Mouse (Mus musculus) MEL (cell line): ENCODE measurements around the gene Ccdc80. TPM values are rescaled to one million over a fixed set of nuclear protein-coding genes. Genes with fewer than 3 reads are reported as not detected.

Experiments
- DNase-seq: peaks from one replicate; pipeline ENCODE4 v3.0.0; 2011; ENCODE audit warnings: low read depth, low spot score
- H3K27ac ChIP-seq: 2 replicates; pipeline ENCODE4 v1.5.1; 2012; ENCODE audit warnings: low read depth, mild to moderate bottlenecking, control low read depth, low read length, moderate library complexity; ENCODE audit not compliant: control insufficient read depth
- H3K27me3 ChIP-seq, 2 experiments: fragments of 150-350 bp in 1 of 2; sonication (generic) in 1 of 2; 2 replicates each; pipeline ENCODE4 v1.6.1; 2012; ENCODE audit warnings: low read length in 2 of 2, mild to moderate bottlenecking in 2 of 2, improper control_type of control experiment in 1 of 2, moderate library complexity in 1 of 2; ENCODE audit not compliant: insufficient read depth in 2 of 2, control insufficient read depth in 1 of 2
- H3K36me3 ChIP-seq, 2 experiments: 2 replicates each; pipeline ENCODE4 v1.6.1; 2012 to 2014; ENCODE audit warnings: low read length in 2 of 2, improper control_type of control experiment in 1 of 2, inconsistent platforms in 1 of 2, mild to moderate bottlenecking in 1 of 2; ENCODE audit not compliant: insufficient read depth in 2 of 2, control insufficient read depth in 1 of 2
- H3K4me1 ChIP-seq, 2 experiments: fragments of 150-350 bp in 1 of 2; sonication (generic) in 1 of 2; 2 replicates each; pipeline ENCODE4 v1.6.1; 2012; ENCODE audit warnings: low read length in 2 of 2, improper control_type of control experiment in 1 of 2, mild to moderate bottlenecking in 1 of 2; ENCODE audit not compliant: insufficient read depth in 2 of 2, control insufficient read depth in 1 of 2
- H3K4me3 ChIP-seq, 2 experiments: fragments of 150-350 bp in 1 of 2; sonication (generic) in 1 of 2; 2 replicates each; pipeline ENCODE4 v1.5.1; 2012; ENCODE audit warnings: low read depth in 2 of 2, low read length in 2 of 2, mild to moderate bottlenecking in 2 of 2, moderate library complexity in 2 of 2, control low read depth in 1 of 2, improper control_type of control experiment in 1 of 2; ENCODE audit not compliant: control insufficient read depth in 1 of 2, insufficient read depth in 1 of 2
- H3K79me2 ChIP-seq: 2 replicates; pipeline ENCODE4 v1.6.1; 2012; ENCODE audit warnings: mild to moderate bottlenecking, low read length, moderate library complexity; ENCODE audit not compliant: control insufficient read depth, poor library complexity, insufficient read depth
- H3K9ac ChIP-seq: 2 replicates; pipeline ENCODE4 v1.6.1; 2012; ENCODE audit warnings: low read depth, mild to moderate bottlenecking, control low read depth, low read length, moderate library complexity; ENCODE audit not compliant: control insufficient read depth, poor library complexity, severe bottlenecking
- H3K9me3 ChIP-seq: fragments of 150-350 bp; sonication (generic); replicated peaks from 2 replicates; pipeline ENCODE4 v1.6.1; 2012; ENCODE audit warnings: mild to moderate bottlenecking, low read length, improper control_type of control experiment, moderate library complexity; ENCODE audit not compliant: insufficient read depth
- EP300 ChIP-seq, 2 experiments: IDR thresholded peaks; 2 replicates each; pipeline ENCODE4 v1.6.1; 2011; ENCODE audit warnings: improper control_type of control experiment in 2 of 2, low read length in 2 of 2, low read depth in 1 of 2, mild to moderate bottlenecking in 1 of 2
- JUND ChIP-seq: IDR thresholded peaks from 2 replicates; pipeline ENCODE4 v1.6.1; 2011; ENCODE audit warnings: low read depth, mild to moderate bottlenecking, improper control_type of control experiment, low read length
- MAX ChIP-seq: IDR thresholded peaks from 2 replicates; pipeline ENCODE4 v1.6.1; 2011; ENCODE audit warnings: low read length, improper control_type of control experiment
- MXI1 ChIP-seq: IDR thresholded peaks from 2 replicates; pipeline ENCODE4 v1.6.1; 2011; ENCODE audit warnings: mild to moderate bottlenecking, low read depth, low read length, improper control_type of control experiment
- MYC ChIP-seq: IDR thresholded peaks from 2 replicates; pipeline ENCODE4 v1.6.1; 2011; ENCODE audit warnings: low read depth, mild to moderate bottlenecking, low read length, improper control_type of control experiment, moderate library complexity
- NRF1 ChIP-seq: IDR thresholded peaks from 2 replicates; pipeline ENCODE4 v1.6.1; 2014; ENCODE audit warnings: low read depth, mild to moderate bottlenecking, inconsistent platforms, low read length, improper control_type of control experiment, moderate library complexity; ENCODE audit not compliant: poor library complexity, insufficient read depth, severe bottlenecking
- POLR2A ChIP-seq, 2 experiments: IDR thresholded peaks; 2 replicates each; pipeline ENCODE4 v1.6.1; 2011 to 2012; ENCODE audit warnings: low read length in 2 of 2, mild to moderate bottlenecking in 2 of 2, control low read depth in 1 of 2, improper control_type of control experiment in 1 of 2, low read depth in 1 of 2, moderate library complexity in 1 of 2; ENCODE audit not compliant: control insufficient read depth in 1 of 2, insufficient read depth in 1 of 2, poor library complexity in 1 of 2
- RAD21 ChIP-seq: IDR thresholded peaks from 2 replicates; pipeline ENCODE4 v1.6.1; 2011; ENCODE audit warnings: mild to moderate bottlenecking, low read depth, low read length, improper control_type of control experiment
- SIN3A ChIP-seq: IDR thresholded peaks from 2 replicates; pipeline ENCODE4 v1.6.1; 2012; ENCODE audit warnings: low read length, improper control_type of control experiment, inconsistent platforms
- SMC3 ChIP-seq: IDR thresholded peaks from 2 replicates; pipeline ENCODE4 v1.6.1; 2011; ENCODE audit warnings: low read depth, low read length, improper control_type of control experiment
- TAL1 ChIP-seq: IDR thresholded peaks from 2 replicates; pipeline ENCODE4 v1.6.1; 2012; ENCODE audit warnings: mild to moderate bottlenecking, inconsistent platforms, low read length, moderate library complexity, mixed read lengths
- TCF12 ChIP-seq: IDR thresholded peaks from 2 replicates; pipeline ENCODE4 v1.6.1; 2014; ENCODE audit warnings: low read depth, mild to moderate bottlenecking, inconsistent platforms, low read length, improper control_type of control experiment, moderate library complexity
- UBTF ChIP-seq: IDR thresholded peaks from 2 replicates; pipeline ENCODE4 v1.6.1; 2012; ENCODE audit warnings: low read depth, mild to moderate bottlenecking, inconsistent platforms, low read length, improper control_type of control experiment, moderate library complexity, borderline replicate concordance; ENCODE audit not compliant: insufficient read depth
- polyA plus RNA-seq, 2 experiments: library from polyadenylated mRNA; stranded (reverse) in 1 of 2; unstranded in 1 of 2; fragments of >175 nt in 1 of 2; fragments of >200 nt in 1 of 2; gene quantifications; 2 replicates each; pipeline versions ENCODE4 v1.2.1 to v1.2.4; 2012; ENCODE audit warnings: low replicate concordance in 2 of 2, low read depth in 1 of 2; ENCODE audit not compliant: insufficient read length in 2 of 2, insufficient read depth in 1 of 2, missing spikeins in 1 of 2
- total RNA-seq: library from RNA; depleted of rRNA; stranded (reverse); fragments of 300-350 nt; gene quantifications from 2 replicates; pipeline ENCODE4 v1.2.3, GENCODE M21; 2012

The Ccdc80 gene
- total and polyA plus RNA-seq, 3 experiments = not detected

DNA sequence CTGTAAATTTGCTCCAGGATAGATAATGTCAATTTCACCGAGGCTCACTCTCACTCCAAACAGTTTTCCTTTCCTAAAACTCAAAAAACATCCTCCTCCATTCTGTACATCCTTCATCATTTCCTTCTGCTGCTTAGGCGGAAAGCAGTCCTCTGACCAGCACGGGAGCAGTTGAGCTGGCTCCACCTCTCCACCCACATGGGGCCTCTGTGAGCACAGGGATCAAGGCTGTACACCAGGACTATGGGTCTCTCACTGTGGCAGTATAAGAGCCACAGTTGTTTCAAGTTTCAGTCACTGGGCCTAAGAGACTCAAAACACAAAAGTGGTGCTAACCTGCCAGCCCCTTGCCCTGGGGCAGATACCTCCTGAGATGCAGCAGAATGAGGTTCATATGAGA is 32.1 kb upstream of the Ccdc80 start:
- Histone ChIP-seq H3K27ac (no peak overlapping the region), H3K9ac (no peak overlapping the region), H3K4me3 (no peak overlapping the region), H3K4me1 (no peaks in the 10 kb centered on the region)
- no peak for DNase-seq
- no peak for TF ChIP-seq MAX
- TF ChIP-seq, all 39 proteins: peak for 0
- H3K9me3 ChIP-seq = no peaks in the 10 kb centered on the region
- H3K36me3 ChIP-seq = no peaks in the 10 kb centered on the region
- H3K27me3 ChIP-seq = peaks cover 0 to 5% of the 10 kb centered on the region in 2 experiments; a peak in 1 of 4 replicates
- H3K79me2 ChIP-seq = no peaks in the 10 kb centered on the region

- DNase-seq = no peak
- TF ChIP-seq MYC (no peak), POLR2A (IDR thresholded peaks at IDR 0.05; ENCODE audit: control insufficient read depth in 1 of 2, insufficient read depth in 1 of 2, low read depth in 1 of 2, low read length in 2 of 2, poor library complexity in 1 of 2) (no peak)
Observed at GRCm38 (mm10) chr16:45070383-45071083, 22.7 kb upstream of the Ccdc80 start.

DNA sequence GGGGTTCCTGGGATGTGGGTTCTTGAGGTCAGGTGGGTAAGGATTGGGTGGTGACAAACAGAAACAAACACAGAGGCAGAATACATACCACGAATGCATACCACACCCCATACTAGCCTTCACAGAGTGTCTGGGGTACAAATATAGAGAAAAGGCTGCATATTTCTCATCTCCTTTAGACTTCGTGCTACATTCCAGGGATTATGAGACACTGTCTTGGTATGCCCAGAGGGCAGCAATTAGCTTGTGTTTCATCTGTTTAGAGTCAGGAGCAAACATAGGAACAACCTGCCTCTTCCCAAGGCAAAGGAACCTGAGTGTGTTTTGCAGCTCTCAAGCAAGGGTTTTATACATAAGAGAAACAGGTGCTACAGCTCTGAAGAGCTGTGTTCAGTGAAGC is 21.8 kb upstream of the Ccdc80 start:
- Histone ChIP-seq H3K4me3 (no peak overlapping the region), H3K36me3 (no peaks in the 10 kb centered on the region), H3K9ac (no peak overlapping the region), H3K27me3 (peaks cover 2 to 3% of the 10 kb centered on the region in 2 experiments; a peak in 3 of 4 replicates), H3K79me2 (no peaks in the 10 kb centered on the region), H3K4me1 (no peaks in the 10 kb centered on the region), H3K27ac (no peak overlapping the region), H3K9me3 (no peaks in the 10 kb centered on the region)
- TF ChIP-seq SIN3A = no peak
- TF ChIP-seq EP300 (IDR thresholded peaks at IDR 0.05; ENCODE audit: low read depth in 1 of 2, low read length in 2 of 2) = no peak
- no peak for TF ChIP-seq UBTF
- TF ChIP-seq JUND = no peak
- TF ChIP-seq RAD21 = no peak
- TF ChIP-seq SMC3 = no peak
- no peak for TF ChIP-seq TAL1
- TF ChIP-seq MAX = no peak
- no peak for TF ChIP-seq MXI1
- TF ChIP-seq NRF1 = no peak
- no peak for TF ChIP-seq TCF12
- DNase-seq = no peak

More at GRCm38 (mm10) chr16:45070383-45071083, 22.7 kb upstream of the Ccdc80 start:
- no peaks in the 10 kb centered on the region for H3K9me3 ChIP-seq
- no peaks in the 10 kb centered on the region for H3K4me1 ChIP-seq
- no peaks in the 10 kb centered on the region for H3K79me2 ChIP-seq
- no peak overlapping the region for H3K9ac ChIP-seq
- H3K27me3 ChIP-seq = peaks cover 2 to 3% of the 10 kb centered on the region in 2 experiments; a peak in 3 of 4 replicates
- H3K27ac ChIP-seq = no peak overlapping the region
- H3K4me3 ChIP-seq = no peak overlapping the region
- no peaks in the 10 kb centered on the region for H3K36me3 ChIP-seq
